Mouse (Mus musculus) layer of hippocampus, postnatal 14 days (tissue): Measurements from ENCODE around the gene Ctso. TPM values are rescaled to one million over a fixed set of nuclear protein-coding genes. Genes with fewer than 3 reads are reported as not detected.
A peak's percentile ranks its signal among the peaks of the same experiment; 100 is the strongest.

Experiments used
- DNase-seq, 2 experiments: peaks; one replicate each; pipeline ENCODE4 v3.0.0; 2021 to 2022; ENCODE audit warnings: low spot score in 2 of 2, mixed read lengths in 1 of 2
- long read RNA-seq, 2 experiments: library from polyadenylated mRNA; stranded (forward); transcript quantifications; one replicate each; pipeline ENCODE4 v2.0.0; 2021
- total RNA-seq, 2 experiments: library from RNA; stranded (reverse); gene quantifications; 2 replicates each; pipeline ENCODE4 v1.2.3; 2021

Gene Ctso
- 10 to 100 TPM; 16.8 to 18.4 TPM for total RNA-seq
- long read RNA-seq, experiment 1, transcript Ctso-201 (8 exons, 3,468 nt), result major isoform, 57 of 66 reads
- long read RNA-seq, experiment 1, partial matches to known transcripts, result 3 of 66 reads
- long read RNA-seq, experiment 1, other reads (novel, unspliced or antisense), result 6 of 66 reads
- long read RNA-seq, experiment 2, transcript Ctso-201 (8 exons, 3,468 nt), result major isoform, 53 of 65 reads
- long read RNA-seq, experiment 2, partial matches to known transcripts, result 1 of 65 reads
- long read RNA-seq, experiment 2, other reads (novel, unspliced or antisense), result 11 of 65 reads

- peak; percentile 88 to 90 for DNase-seq
Observed at GRCm38 (mm10) chr3:81932141-81933101, at the start of gene Ctso. Gene Ctso, plus strand, starts transcription at chr3:81932601.

- DNase-seq, result no peak
Observed at GRCm38 (mm10) chr3:81883916-81884315, 48.5 kb upstream of the Ctso start.

GRCm38 (mm10) chr3:81885566-81885965 is 46.8 kb upstream of the Ctso start:
- DNase-seq, result no peak

GRCm38 (mm10) chr3:81889137-81889536 is 43.3 kb upstream of the Ctso start:
- DNase-seq, result peak in 1 of 2 experiments; percentile 1

- DNase-seq, result no peak
Observed at GRCm38 (mm10) chr3:81910286-81911036, 21.9 kb upstream of the Ctso start.

GRCm38 (mm10) chr3:81916030-81916686 is 16.2 kb upstream of the Ctso start:
- no peak for DNase-seq

GRCm38 (mm10) chr3:81917354-81917935 is 15.0 kb upstream of the Ctso start:
- DNase-seq, result no peak

GRCm38 (mm10) chr3:81918215-81918614 is 14.2 kb upstream of the Ctso start:
- DNase-seq, result no peak

- DNase-seq, result no peak
Observed at GRCm38 (mm10) chr3:81919681-81920080, 12.7 kb upstream of the Ctso start.

GRCm38 (mm10) chr3:81922910-81923309 is 9.5 kb upstream of the Ctso start:
- DNase-seq, result no peak

GRCm38 (mm10) chr3:81924931-81925330 is 7.5 kb upstream of the Ctso start:
- DNase-seq, result peak in 1 of 2 experiments; percentile 83

- DNase-seq, result no peak
Observed at GRCm38 (mm10) chr3:81925856-81926255, 6.5 kb upstream of the Ctso start.

GRCm38 (mm10) chr3:81926764-81927325 is 5.6 kb upstream of the Ctso start:
- no peak for DNase-seq

GRCm38 (mm10) chr3:81929073-81929472 is 3.3 kb upstream of the Ctso start:
- DNase-seq, result no peak

GRCm38 (mm10) chr3:81931695-81932094 is 706 bp upstream of the Ctso start:
- DNase-seq, result no peak

GRCm38 (mm10) chr3:81933348-81933747 is 947 bp downstream of the Ctso start:
- no peak for DNase-seq

GRCm38 (mm10) chr3:81938924-81939323 is 6.5 kb downstream of the Ctso start:
- DNase-seq, result no peak

GRCm38 (mm10) chr3:81942341-81942740 is 9.9 kb downstream of the Ctso start:
- DNase-seq, result no peak

- peak in 1 of 2 experiments; percentile 33 for DNase-seq
Observed at GRCm38 (mm10) chr3:81943097-81943496, 10.7 kb downstream of the Ctso start.

GRCm38 (mm10) chr3:81944851-81945393 is 12.5 kb downstream of the Ctso start:
- no peak for DNase-seq
